Mouse (Mus musculus) small intestine, adult 2 months (tissue): ENCODE data around the gene Ccr10.

Experiments used
- CTCF ChIP-seq: fragments of 200-500 bp; IDR thresholded peaks from 2 replicates; pipeline ENCODE4 v1.5.1; 2012; ENCODE audit warnings: low read depth, mild to moderate bottlenecking, control low read depth, inconsistent platforms, low read length, moderate library complexity, mixed read lengths; ENCODE audit not compliant: insufficient replicate concordance, insufficient read length; ENCODE audit errors: extremely low read depth
- POLR2A ChIP-seq: fragments of 200-500 bp; IDR thresholded peaks from 2 replicates; pipeline ENCODE4 v1.6.1; 2012; ENCODE audit warnings: low read depth, mild to moderate bottlenecking, control low read depth, inconsistent platforms, low read length, moderate library complexity

DNA sequence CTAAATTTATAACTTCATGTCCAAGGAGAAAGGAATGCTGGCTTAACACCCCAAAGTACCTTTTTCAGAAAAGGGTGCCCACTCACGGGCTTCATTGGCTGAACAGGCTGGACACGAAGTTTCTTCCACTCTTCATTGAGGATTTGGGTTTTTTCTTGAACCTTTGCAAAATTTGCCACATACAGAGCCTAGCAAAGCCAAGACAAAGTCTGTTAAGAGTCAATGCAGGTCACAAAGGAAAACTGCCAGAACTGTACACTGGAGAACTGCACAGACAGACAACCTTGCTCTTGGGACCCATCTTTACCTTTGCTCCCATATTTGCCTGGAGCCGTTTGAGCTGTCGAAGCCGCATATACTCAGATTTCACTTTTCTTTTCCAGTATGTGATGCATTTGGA lies 41.7 kb upstream of the Ccr10 start:
- TF ChIP-seq POLR2A (no peak), CTCF (no peak)
